Mouse (Mus musculus): ENCODE measurements around the gene Ralgps1.

- TF ChIP-seq CTCF (IDR thresholded peaks at IDR 0.05; ENCODE audit: borderline replicate concordance, insufficient read depth, low read depth, low read length) = no peak
- no peak for TF ChIP-seq POLR2A (IDR thresholded peaks at IDR 0.05; ENCODE audit: borderline replicate concordance, insufficient read depth, low read length)
These were observed 154.5 kb downstream of the Ralgps1 start for GRCm38 (mm10) chr2:33216645-33217424.

Data from cerebellum, adult 2 months (tissue).